Mouse (Mus musculus) heart, embryonic 15.5 days (tissue): ENCODE data around the gene Tbx21. TPM values are rescaled to one million over a fixed set of nuclear protein-coding genes. Genes with fewer than 3 reads are reported as not detected.

Experiments used
- ATAC-seq: fragments of 200-750 bp; cut with Nextera tagmentation; replicated peaks from 2 replicates; pipeline ENCODE4 v1.8.0; 2017; ENCODE audit warnings: low read depth, moderate TSS enrichment; ENCODE audit not compliant: insufficient number of reproducible peaks, insufficient read depth, low FRiP score
- H3K27ac ChIP-seq: fragments of 300-500 bp; sonication (generic); 2 replicates; pipeline ENCODE4 v1.5.1; 2015; ENCODE audit warnings: mild to moderate bottlenecking, inconsistent platforms
- H3K27me3 ChIP-seq: fragments of 300-500 bp; sonication (generic); 2 replicates; pipeline ENCODE4 v1.6.1; 2015; ENCODE audit warnings: inconsistent platforms
- H3K36me3 ChIP-seq: fragments of 300-500 bp; sonication (generic); 2 replicates; pipeline ENCODE4 v1.6.1; 2015; ENCODE audit warnings: mild to moderate bottlenecking, inconsistent platforms
- H3K4me1 ChIP-seq: fragments of 300-500 bp; sonication (generic); replicated peaks from 2 replicates; pipeline ENCODE4 v1.6.1; 2015; ENCODE audit warnings: inconsistent platforms
- H3K4me2 ChIP-seq: fragments of 300-500 bp; sonication (generic); 2 replicates; pipeline ENCODE4 v1.6.1; 2015; ENCODE audit warnings: inconsistent platforms, mild to moderate bottlenecking, moderate library complexity
- H3K4me3 ChIP-seq: fragments of 300-500 bp; sonication (generic); 2 replicates; pipeline ENCODE4 v1.5.1; 2015; ENCODE audit warnings: mild to moderate bottlenecking, inconsistent platforms
- H3K9ac ChIP-seq: fragments of 300-500 bp; sonication (generic); 2 replicates; pipeline ENCODE4 v1.6.1; 2015; ENCODE audit warnings: mild to moderate bottlenecking, inconsistent platforms
- H3K9me3 ChIP-seq: fragments of 300-500 bp; sonication (generic); replicated peaks from 2 replicates; pipeline ENCODE4 v1.6.1; 2016; ENCODE audit warnings: inconsistent platforms
- WGBS: fragments of 180-500 bp; shearing (Covaris S2); methylation state at CpG from one replicate; pipeline ENCODE4 v1.1.7; 2015; ENCODE audit warnings: mixed read lengths; 5-methylcytosine and 5-hydroxymethylcytosine counted together
- polyA plus RNA-seq: library from polyadenylated mRNA; unstranded; fragments of >200 nt; fragmentation: Nextera tagmentation; extraction: Ambion mirVana; gene quantifications from 2 replicates; pipeline ENCODE4 v1.2.1, GENCODE M21; 2015

Tbx21 gene
- polyA plus RNA-seq, 1 experiment from 2014 or later, result 0.05 TPM

GRCm38 (mm10) chr11:97131683-97132082 is 16.6 kb upstream of the Tbx21 start:
- no peak for ATAC-seq
- H3K27me3 ChIP-seq, result peaks cover 47% of the 10 kb centered on the region
- 50% methylated on average over 2 of the region's 2 CpGs for WGBS

GRCm38 (mm10) chr11:97130318-97130717 is 15.2 kb upstream of the Tbx21 start:
- no peak overlapping the region for H3K27ac ChIP-seq
- H3K27me3 ChIP-seq, result peaks cover 47% of the 10 kb centered on the region
- H3K36me3 ChIP-seq, result no peaks in the 10 kb centered on the region
- H3K4me2 ChIP-seq, result no peak overlapping the region
- no peak overlapping the region for H3K9ac ChIP-seq
- peaks cover 12% of the 10 kb centered on the region for H3K4me1 ChIP-seq
- H3K4me3 ChIP-seq, result no peak overlapping the region
- no peak for ATAC-seq
- 79% methylated on average over 7 of the region's 7 CpGs for WGBS
- no peaks in the 10 kb centered on the region for H3K9me3 ChIP-seq

More at GRCm38 (mm10) chr11:97131683-97132082, 16.6 kb upstream of the Tbx21 start:
- Histone ChIP-seq H3K4me2 (no peak overlapping the region), H3K9ac (no peak overlapping the region), H3K36me3 (no peaks in the 10 kb centered on the region; the same call in 1 of the 2 replicates), H3K4me1 (peaks cover 11% of the 10 kb centered on the region), H3K4me3 (no peak overlapping the region), H3K9me3 (no peaks in the 10 kb centered on the region), H3K27ac (no peak overlapping the region)

GRCm38 (mm10) chr11:97128956-97129355 is 13.8 kb upstream of the Tbx21 start:
- Histone ChIP-seq H3K4me2 (no peak overlapping the region), H3K4me3 (no peak overlapping the region), H3K4me1 (peaks cover 12% of the 10 kb centered on the region), H3K9me3 (no peaks in the 10 kb centered on the region), H3K36me3 (no peaks in the 10 kb centered on the region), H3K27me3 (peaks cover 40% of the 10 kb centered on the region), H3K27ac (no peak overlapping the region), H3K9ac (no peak overlapping the region)
- WGBS, result 56% methylated on average over 3 of the region's 3 CpGs
- no peak for ATAC-seq

GRCm38 (mm10) chr11:97127470-97128223 is 12.5 kb upstream of the Tbx21 start:
- Histone ChIP-seq H3K27me3 (peaks cover 40% of the 10 kb centered on the region), H3K4me2 (peak overlapping the region; percentile 92), H3K36me3 (no peaks in the 10 kb centered on the region), H3K4me1 (peaks cover 16% of the 10 kb centered on the region), H3K27ac (no peak overlapping the region), H3K9me3 (no peaks in the 10 kb centered on the region), H3K4me3 (peak overlapping the region; percentile 60), H3K9ac (peak overlapping the region; percentile 58)
- WGBS, result 20% methylated on average over 19 of the region's 19 CpGs
- ATAC-seq, result no peak

- WGBS, result 4% methylated on average over 32 of the region's 32 CpGs
- peak; percentile 65 for ATAC-seq
- Histone ChIP-seq H3K27me3 (peaks cover 37% of the 10 kb centered on the region), H3K4me1 (peaks cover 16% of the 10 kb centered on the region), H3K9ac (peak overlapping the region; percentile 58), H3K4me3 (peak overlapping the region; percentile 60), H3K9me3 (no peaks in the 10 kb centered on the region), H3K36me3 (no peaks in the 10 kb centered on the region), H3K27ac (no peak overlapping the region), H3K4me2 (peak overlapping the region; percentile 92)
Observed at GRCm38 (mm10) chr11:97126645-97127468, 11.7 kb upstream of the Tbx21 start.

- Histone ChIP-seq H3K4me2 (no peak overlapping the region), H3K27ac (no peak overlapping the region), H3K4me3 (no peak overlapping the region), H3K36me3 (no peaks in the 10 kb centered on the region), H3K27me3 (peaks cover 32% of the 10 kb centered on the region), H3K9me3 (no peaks in the 10 kb centered on the region), H3K9ac (no peak overlapping the region), H3K4me1 (peaks cover 16% of the 10 kb centered on the region)
- WGBS, result 60% methylated on average over 10 of the region's 10 CpGs
- ATAC-seq, result no peak
Observed at GRCm38 (mm10) chr11:97124266-97125036, 9.3 kb upstream of the Tbx21 start.

GRCm38 (mm10) chr11:97123282-97123890 is 8.3 kb upstream of the Tbx21 start:
- no peak overlapping the region for H3K4me2 ChIP-seq
- no peak for ATAC-seq
- H3K9me3 ChIP-seq, result no peaks in the 10 kb centered on the region
- H3K27me3 ChIP-seq, result peaks cover 35% of the 10 kb centered on the region
- H3K9ac ChIP-seq, result no peak overlapping the region
- peaks cover 16% of the 10 kb centered on the region for H3K4me1 ChIP-seq
- WGBS, result 13% methylated on average over 11 of the region's 11 CpGs
- H3K27ac ChIP-seq, result no peak overlapping the region
- no peaks in the 10 kb centered on the region for H3K36me3 ChIP-seq
- no peak overlapping the region for H3K4me3 ChIP-seq

- peaks cover 6% of the 10 kb centered on the region; the same call in 1 of the 2 replicates for H3K4me1 ChIP-seq
- no peak overlapping the region for H3K4me2 ChIP-seq
- H3K27me3 ChIP-seq, result peaks cover 49% of the 10 kb centered on the region
- 49% methylated on average over 3 of the region's 3 CpGs for WGBS
- H3K27ac ChIP-seq, result no peak overlapping the region
- no peaks in the 10 kb centered on the region for H3K36me3 ChIP-seq
- no peak for ATAC-seq
- H3K9ac ChIP-seq, result no peak overlapping the region
- no peak overlapping the region for H3K4me3 ChIP-seq
- H3K9me3 ChIP-seq, result no peaks in the 10 kb centered on the region
Observed at GRCm38 (mm10) chr11:97120641-97121040, 5.5 kb upstream of the Tbx21 start.

GRCm38 (mm10) chr11:97120221-97120620 is 5.1 kb upstream of the Tbx21 start:
- Histone ChIP-seq H3K4me2 (no peak overlapping the region), H3K36me3 (no peaks in the 10 kb centered on the region), H3K9ac (no peak overlapping the region), H3K27ac (no peak overlapping the region), H3K4me1 (peaks cover 10% of the 10 kb centered on the region), H3K27me3 (peaks cover 52% of the 10 kb centered on the region), H3K9me3 (no peaks in the 10 kb centered on the region), H3K4me3 (no peak overlapping the region)
- no peak for ATAC-seq
- 43% methylated on average over 10 of the region's 10 CpGs for WGBS

GRCm38 (mm10) chr11:97115797-97116196 is 666 bp upstream of the Tbx21 start:
- H3K27me3 ChIP-seq, result peaks cover 75% of the 10 kb centered on the region
- no peaks in the 10 kb centered on the region for H3K36me3 ChIP-seq
- no peak for ATAC-seq
- H3K4me3 ChIP-seq, result peak overlapping the region; percentile 49
- H3K27ac ChIP-seq, result no peak overlapping the region
- H3K4me1 ChIP-seq, result peaks cover 19% of the 10 kb centered on the region
- H3K4me2 ChIP-seq, result peak overlapping the region; percentile 87
- 6% methylated on average over 11 of the region's 11 CpGs for WGBS
- H3K9me3 ChIP-seq, result no peaks in the 10 kb centered on the region
- H3K9ac ChIP-seq, result no peak overlapping the region
